Mouse (Mus musculus): ENCODE data around the gene Nkain2.

The Nkain2 gene

DNA sequence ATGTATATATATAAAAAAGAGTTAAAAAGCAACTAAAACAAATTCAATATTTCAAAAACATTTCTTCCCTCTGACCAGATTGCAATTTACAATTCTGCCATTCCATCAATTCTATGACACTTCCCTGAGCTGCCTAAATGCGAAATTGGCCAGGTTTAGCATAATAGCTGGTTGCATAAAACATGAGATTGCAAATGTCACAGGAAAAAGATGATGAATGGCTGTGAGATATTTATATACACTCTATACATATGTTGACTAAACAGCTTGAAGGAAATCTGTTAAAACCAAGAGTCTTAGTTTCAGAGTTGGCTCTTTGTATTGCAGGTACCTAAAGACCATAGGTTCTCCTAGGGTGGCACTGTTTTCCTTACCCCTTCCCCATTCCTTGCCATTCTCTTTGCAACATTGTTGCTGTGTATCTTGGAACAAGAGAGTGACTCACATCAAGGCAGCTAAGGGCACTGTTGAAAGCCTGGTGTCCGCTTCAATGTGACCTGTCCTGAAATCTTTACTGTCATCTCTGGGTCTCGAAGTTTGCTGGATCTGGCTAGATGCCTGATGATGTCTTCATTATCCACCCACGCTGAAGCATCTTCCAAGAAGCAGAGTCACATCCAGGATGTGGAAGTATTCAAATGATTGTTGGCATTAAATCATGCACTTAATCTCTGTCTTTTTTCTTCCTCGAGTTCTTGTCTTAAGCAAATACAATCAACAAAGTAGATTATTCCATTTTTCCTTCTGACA lies 837.5 kb downstream of the Nkain2 start:
- no peak for DNase-seq (ENCODE audit: low read depth)

DNA sequence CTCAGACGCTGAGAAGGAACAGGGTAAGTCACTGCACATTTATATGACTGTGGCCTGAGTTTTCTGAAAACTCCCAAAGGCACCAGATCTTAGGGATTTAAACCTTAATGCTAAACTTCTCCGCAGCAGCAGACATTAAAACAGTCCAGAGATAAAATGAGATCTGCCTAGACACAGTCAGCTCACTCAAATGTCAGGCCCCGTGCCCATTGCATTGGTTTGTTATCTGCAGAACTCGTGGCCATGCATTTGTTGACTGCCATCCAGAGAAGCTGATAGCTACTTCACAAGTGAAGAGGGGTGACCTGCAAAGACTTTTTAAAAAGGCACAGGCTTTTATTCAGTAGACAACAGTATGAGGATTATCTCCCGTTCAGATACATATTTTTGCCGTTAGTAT lies 838.2 kb downstream of the Nkain2 start:
- DNase-seq (ENCODE audit: low read depth): no peak

DNA sequence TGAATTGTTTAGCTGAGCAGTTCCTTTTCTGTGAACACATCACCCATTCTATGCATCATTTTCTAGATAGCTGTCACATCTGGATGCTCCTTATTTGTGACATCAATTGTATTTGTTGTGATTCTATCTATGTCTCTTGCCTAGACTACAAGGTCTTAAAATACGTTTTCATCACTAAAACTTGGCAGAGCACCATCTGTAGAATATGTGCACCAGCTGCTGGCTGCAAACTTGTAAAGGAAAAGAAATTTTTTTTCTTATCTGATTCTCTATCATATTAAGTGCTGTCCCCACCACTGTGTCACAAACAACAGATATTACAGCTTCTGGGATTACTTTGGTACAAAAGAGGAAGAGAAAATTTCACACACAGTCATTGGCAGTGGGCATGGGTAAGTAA lies 860.3 kb downstream of the Nkain2 start:
- DNase-seq (ENCODE audit: low read depth): no peak

DNA sequence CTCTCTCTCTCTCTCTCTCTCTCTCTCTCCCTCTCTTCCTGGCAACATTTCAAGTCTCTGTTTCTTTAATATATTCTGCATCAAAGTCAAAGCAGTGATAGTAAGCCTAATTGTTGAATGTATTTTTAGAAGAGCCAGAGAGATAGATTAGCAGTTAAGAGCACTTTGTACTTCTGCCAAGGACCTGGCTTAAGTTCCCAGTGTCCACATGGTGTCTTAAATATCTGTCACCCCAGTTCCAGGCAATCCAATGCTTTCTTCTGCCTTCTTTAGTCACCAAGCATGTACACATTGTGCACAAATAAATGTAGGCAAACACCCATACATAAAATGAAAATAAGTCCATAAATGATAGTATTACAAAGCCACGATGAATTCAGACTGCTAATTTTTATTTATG lies 871.9 kb downstream of the Nkain2 start:
- no peak for DNase-seq (ENCODE audit: low read depth)

DNA sequence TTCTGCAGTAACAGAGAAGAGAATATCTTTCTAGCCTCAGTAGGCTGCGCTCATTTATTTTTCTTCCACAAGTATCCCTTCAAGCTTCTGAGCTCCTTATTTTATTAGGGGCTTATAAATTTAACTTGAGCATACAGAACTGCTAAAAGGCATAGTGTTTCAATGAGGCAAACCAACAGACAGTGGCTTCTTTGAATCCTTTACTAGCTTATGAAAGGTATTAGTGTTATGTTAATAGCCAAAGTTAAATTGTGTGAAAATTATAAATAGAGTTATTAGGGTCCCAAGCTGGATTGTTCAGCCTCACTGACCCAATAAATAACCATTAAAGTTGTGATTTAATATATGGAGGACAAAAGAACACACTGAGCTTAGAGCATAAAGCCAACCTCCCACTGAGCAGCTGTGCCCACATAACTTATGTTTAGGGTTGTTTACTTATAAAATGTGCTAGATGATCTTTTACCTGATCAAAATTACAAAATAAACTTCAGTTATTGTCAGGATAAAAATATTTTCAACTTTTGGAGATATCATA lies 889.0 kb downstream of the Nkain2 start:
- DNase-seq (ENCODE audit: low read depth): no peak

DNA sequence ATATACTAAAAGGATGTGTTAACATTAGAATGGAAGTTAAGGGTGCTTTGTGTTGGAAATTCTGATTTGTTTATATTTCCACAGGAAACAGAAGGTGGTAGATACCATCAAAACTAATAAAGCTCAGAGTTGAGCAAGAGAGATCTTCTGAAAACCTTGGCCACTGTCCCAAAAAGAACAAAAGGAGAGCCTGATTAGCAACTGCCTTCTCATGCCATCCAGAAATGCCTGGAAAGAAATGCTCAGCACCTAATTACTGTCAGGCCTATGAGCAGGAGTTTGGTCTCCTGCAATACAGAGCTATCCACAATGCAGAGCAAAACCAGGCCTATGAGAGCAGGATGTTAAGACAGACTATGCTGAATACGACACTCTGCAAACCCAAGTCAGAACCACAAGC lies 897.1 kb downstream of the Nkain2 start:
- DNase-seq (ENCODE audit: low read depth): no peak

DNA sequence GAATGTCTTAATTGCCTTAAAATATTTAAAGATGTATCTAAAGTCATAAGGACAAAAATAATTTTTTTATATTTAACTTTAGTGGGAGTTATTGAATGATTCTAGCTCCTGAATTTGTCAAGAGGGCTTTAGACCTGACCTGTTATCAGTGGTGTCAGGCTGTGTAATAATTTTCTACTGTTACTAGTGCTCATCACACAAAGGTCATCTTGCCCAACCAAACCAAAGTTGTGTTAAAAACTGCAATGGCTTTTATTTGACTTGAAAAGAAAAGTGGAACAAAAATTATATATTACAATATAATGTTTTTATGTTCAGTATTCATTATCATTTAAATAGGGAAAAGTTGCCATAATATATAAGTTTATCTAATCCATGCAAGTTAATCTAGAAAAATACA lies 911.9 kb downstream of the Nkain2 start:
- DNase-seq (ENCODE audit: low read depth): no peak

DNA sequence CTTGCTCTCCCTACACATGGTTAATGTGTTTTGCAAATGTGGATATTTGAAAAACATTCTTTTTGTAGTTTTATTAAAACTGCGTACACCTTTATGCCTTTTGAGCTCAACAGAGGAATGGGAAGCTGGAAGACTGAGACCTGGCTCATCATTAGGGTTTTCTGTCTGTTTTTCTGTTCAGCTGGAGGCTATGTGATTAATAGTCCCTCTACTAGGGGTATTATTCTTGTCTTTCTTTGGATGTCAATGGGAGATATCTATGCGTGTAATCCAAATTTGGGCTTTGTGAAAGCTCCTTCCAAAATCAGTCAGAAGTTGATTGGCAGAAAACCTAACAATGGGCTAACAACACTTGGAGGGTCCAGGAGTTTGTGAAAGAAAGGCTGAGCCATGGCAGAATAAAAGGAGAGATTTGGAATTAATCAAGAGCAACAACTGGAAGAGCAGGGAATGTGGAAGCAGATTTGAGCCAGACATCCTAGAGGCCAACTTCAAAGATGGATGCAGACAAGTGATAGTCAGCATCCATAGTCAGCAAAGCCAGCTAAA lies 943.0 kb downstream of the Nkain2 start:
- DNase-seq (ENCODE audit: low read depth): no peak

DNA sequence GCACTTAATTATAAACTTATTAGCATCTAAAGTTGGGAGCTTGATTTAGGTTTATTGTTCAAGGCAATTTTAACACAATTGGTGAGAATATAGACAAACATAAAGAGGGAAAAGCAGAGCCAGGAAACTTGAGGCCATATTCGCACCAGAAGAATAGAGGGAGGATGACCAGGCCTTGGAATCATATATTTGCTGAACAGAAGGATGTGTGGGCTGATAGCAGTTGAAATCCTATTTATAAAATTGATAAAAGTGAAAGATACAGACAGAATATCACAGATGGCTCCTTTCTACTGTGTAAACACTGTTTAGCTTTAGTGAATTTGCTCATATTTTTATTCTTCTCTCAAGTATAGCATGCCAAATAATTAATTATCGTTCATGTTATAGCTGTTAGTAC lies 958.3 kb downstream of the Nkain2 start:
- no peak for DNase-seq (ENCODE audit: low read depth)

DNA sequence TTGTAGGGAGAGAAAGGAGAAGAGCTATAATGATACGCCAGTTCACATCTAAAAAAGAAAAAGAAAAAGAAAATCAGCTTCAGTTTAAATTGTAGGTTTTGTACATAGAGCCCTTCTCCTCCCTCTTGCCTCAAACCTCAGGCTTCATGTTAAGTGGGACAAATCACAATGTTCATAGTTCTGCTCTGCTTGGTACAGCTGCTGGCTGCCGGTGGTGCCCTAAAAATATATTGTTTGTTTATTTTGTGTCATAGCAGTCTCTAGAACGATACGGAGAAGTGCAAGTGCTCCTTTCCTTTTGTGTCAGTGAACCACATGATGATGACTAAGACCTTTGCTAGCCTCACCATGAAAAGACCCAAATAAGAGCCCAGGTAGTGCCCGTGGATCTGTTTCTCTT lies 962.6 kb downstream of the Nkain2 start:
- DNase-seq (ENCODE audit: low read depth): no peak

DNA sequence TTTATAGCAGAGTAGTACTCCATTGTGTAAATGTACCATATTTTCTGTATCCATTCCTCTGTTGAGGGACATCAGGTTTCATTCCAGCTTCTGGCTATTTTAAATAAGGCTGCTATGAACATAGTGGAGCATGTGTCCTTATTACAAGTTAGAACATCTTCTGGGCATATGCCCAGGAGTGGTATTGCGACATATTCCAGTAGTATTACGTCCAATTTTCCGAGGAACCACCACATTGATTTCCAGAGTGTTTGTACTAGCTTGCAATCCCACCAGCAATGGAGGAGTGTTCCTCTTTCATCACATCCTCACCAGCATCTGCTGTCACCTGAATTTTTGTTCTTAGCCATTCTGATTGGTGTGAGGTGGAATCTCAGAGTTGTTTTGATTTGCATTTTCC lies 969.4 kb downstream of the Nkain2 start:
- DNase-seq (ENCODE audit: low read depth): peak; percentile 21

DNA sequence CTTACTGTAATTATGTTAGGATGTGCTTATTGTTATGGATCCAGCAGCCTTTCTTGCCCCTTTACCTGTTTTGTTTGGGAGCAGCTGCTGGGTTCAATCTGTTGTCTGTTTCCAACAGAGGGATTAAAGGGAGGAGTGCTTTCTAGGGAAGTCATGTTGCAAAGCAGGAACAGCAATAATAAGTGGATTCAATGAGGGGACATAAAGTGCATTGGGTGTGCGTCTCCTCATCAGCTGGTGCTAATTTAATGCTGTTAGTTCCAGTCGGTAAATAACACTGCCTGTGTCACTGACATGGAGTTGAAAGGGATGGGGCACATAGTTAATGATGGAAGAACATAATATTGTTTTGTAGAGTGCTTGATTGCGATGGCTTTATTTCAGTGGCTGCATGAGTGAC lies 982.8 kb downstream of the Nkain2 start:
- no peak for DNase-seq (ENCODE audit: low read depth)

DNA sequence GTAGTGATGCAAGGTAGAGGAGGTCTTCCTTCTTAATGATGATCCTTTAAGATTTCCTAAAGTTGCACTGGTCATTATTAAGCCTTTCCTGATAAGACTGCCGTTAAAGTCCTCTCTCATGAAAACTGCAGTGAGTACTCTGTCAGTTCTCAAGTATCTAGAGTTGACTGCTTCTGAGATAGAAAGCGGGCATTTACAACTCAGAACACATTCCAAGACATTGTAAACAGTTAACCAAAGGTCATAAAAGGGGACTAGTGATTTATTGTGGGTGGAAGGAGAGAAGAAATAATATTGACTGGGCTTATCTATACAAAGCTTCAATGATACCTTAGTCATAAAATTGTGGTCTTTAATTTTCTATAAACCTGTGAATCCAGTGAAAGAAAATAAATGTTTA lies 990.8 kb downstream of the Nkain2 start:
- DNase-seq (ENCODE audit: low read depth): no peak

DNA sequence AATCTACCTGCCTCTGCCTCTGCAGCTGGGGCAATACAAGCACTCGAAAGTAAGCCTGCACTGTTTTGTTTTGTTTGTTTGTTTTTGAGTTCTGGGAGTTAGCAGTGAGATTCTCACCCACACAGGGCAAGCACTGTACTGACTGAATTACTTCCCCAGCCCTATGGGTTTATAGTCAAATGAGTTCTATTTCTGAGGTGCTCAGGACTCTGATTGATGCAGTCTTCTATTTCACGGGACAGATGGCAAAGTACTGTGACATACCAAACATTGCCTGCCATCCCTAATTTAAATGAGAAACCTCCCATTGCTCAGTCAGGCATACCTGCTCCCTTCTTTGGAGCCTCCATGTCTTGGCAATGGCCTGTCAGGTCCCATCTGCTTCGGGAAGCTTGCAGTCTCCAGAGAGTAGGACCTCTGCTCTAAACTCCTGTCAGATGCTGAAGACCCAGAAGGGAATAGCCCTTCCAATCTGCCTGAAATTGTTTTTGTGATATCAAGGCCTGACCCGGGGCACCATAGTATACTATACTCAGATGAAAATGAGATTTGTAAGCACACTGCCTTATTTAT lies 1016.9 kb downstream of the Nkain2 start:
- no peak for DNase-seq (ENCODE audit: low read depth)

DNA sequence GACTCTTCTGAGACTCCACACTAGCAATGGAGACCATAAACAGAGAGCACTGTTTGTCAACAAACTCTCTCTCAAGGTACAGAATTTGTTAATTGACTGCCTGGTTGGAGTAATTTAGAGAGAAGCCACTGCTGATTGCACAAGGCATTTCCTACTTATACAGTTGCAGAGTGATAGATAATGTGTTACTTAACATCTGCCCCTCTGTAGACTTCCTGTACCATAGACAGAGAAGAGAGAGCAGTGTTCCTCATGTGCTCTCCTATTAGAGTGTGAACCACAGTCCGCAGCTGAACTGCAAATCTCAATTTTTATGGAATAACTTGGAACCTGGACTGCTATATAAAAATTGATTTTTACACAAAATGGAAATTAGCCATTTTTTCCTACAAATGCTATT lies 1022.0 kb downstream of the Nkain2 start:
- DNase-seq (ENCODE audit: low read depth): no peak

DNA sequence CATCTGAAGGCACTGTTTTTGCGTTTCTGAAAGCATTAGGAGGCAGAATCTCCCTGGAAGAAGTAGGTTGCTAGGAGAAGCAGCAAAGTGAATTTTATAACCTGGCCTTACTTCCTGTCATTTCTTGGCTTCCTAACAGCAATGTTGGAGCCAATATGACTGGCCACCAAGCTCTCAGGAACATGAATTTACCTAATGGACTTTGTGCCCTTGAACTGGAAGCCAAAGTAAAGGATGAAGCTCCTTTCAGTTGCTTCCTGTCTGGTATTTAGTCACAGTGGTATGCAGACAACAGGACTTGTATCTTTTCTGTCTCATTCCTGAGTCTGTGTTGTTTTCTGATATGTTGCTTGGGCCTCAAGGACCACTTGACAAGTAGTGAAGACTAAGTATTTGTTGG lies 1063.2 kb downstream of the Nkain2 start:
- DNase-seq (ENCODE audit: low read depth): no peak

DNA sequence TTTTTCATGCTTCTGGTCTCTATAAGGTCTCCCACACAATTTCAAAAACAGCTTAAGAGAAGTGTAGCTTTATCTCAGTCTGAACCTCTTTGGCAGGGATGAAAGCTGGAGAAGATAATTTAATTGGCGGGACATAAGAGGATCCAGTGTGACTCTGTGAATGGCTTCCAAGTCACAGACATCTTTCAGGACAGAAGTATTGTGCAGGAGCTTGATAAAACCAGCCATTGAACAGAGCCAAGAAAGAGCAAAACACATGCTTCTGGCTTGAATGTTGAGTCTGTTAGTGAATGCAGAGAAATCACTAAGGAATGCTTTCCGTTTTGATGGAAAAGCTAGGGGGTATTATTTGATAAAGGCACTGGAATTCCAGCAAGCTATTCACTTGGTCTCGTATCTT lies 1077.7 kb downstream of the Nkain2 start:
- no peak for DNase-seq (ENCODE audit: low read depth)

DNA sequence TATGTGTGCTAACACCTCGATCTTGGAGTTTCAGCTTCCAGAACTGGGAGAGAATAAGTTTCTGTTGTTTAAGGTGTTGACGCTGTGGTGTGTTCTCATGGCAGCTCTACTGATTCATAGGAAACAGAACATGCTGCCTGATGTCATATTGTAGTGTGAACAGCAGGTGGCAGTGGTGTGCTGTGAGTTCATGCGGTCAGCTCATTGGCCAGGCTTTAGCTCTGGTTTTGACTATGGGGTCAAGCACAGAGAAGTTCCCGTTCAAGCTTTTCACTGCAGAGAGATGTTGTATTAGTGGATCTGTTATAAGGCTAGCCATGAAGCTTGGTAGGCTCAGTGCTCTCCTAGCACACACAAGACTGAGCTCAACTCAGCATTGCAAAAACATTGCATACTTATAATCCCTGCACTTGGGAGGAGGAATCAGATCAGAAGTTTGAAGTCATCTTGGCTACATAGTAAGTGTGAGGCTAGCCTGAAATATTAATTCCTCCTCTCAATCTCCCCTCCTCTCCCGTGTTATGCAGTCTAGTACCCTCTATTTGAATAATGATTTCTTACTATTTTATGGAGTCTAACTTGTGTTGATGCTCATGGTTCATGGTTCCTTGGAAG lies 1147.7 kb downstream of the Nkain2 start:
- peak; percentile 78 for DNase-seq (ENCODE audit: low read depth)

DNA sequence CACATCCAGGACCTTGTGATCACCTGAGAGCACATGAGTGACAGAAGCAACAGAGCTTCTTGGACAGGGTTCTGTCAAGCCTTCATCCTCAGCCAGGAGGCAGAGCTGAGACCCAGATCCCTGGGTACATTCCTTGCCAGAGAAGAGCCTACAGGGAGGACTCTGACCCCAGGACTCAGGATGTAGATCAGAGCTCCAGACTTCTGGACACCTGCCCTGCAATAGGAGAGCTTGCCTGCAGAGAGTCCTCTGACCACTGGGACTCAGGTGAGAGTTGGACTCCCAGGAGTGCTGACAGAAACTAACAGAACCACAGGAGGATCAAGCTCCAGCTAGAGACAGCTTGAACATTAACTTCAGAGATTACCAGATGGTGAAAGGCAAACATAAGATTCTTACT lies 1162.2 kb downstream of the Nkain2 start:
- no peak for DNase-seq (ENCODE audit: low read depth)

DNA sequence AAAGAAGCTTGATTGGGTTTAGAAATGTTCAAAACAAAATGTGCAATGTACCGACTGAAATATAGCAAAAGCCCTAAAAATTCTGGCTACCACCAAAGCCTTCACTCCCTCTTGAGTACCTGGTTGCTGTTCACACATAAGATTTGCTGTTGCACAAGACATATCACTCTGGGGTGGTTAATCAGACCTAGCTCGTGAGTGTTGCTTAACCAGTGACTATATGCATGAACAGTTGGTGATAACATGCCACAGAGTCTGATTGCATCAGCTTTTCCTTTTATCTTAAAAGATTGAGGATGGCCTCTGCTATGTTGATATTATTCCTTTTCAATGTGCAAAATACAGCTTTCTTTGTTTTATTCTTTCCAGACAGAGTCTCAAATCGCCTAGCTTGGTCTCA lies 1243.0 kb downstream of the Nkain2 start:
- DNase-seq (ENCODE audit: low read depth): no peak

DNA sequence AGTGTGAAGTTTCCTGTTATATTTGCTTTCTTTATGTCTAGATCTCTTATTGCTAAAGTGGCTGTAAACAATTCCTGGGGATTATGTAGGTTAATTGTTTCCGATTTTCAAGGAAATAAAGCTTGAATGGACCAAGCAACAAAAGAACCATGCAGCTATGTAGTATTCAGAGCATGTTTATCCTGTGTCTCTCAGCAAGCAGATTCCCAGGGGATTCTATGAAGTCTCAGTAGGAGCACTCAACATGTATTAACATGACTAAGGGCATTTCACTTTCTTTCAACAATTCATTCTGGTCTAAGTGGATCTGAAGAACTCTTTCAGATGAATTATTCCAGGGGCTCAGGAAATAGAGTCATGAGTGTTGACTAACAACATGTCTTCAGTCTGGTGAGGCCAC lies 1244.2 kb downstream of the Nkain2 start:
- DNase-seq (ENCODE audit: low read depth): no peak
